Comparison of ENCODE assay signal across 8 mouse cellular contexts in genomic region chr4:10859911-10860581, GRCm38 (mm10). TPM values are rescaled to one million over a fixed set of nuclear protein-coding genes. Genes with fewer than 3 reads are reported as not detected.
DNase-seq lines count a peak whose midpoint lies in the region; ATAC-seq and TF ChIP-seq lines count a peak whose summit lies in the region.

No protein-coding gene starts in this region.

- H3K36me3 ChIP-seq in liver, embryonic 12.5 days, result no peaks in the 10 kb centered on the region
- H3K36me3 ChIP-seq in forebrain, embryonic 16.5 days (ENCODE audit: control insufficient read depth, insufficient read depth), result no peaks in the 10 kb centered on the region
- H3K36me3 ChIP-seq in thymus, adult 2 months (ENCODE audit: control insufficient read depth, insufficient read depth, low read length), result no peaks in the 10 kb centered on the region

- no peak for TF ChIP-seq CTCF in thymus, adult 2 months (IDR thresholded peaks at IDR 0.05; ENCODE audit: borderline replicate concordance, control insufficient read depth, extremely low read depth, insufficient read depth, low read length, poor library complexity)

- H3K9me3 ChIP-seq in liver, embryonic 12.5 days (replicated peaks), result no peaks in the 10 kb centered on the region
- H3K9me3 ChIP-seq in forebrain, embryonic 16.5 days (ENCODE audit: control insufficient read depth, low read length), result no peaks in the 10 kb centered on the region

- 39% methylated on average over 10 of the region's 12 CpGs for WGBS in liver, embryonic 12.5 days (ENCODE audit: insufficient replicate concordance)
- 38% methylated on average over 10 of the region's 12 CpGs for WGBS in forebrain, embryonic 16.5 days
- WGBS in thymus, adult 2 months, result 73% methylated on average over 10 of the region's 12 CpGs

- no peak for TF ChIP-seq POLR2A in thymus, adult 2 months (IDR thresholded peaks at IDR 0.05; ENCODE audit: control insufficient read depth, extremely low read depth, insufficient read depth, low read length, poor library complexity)

- peaks cover 3% of the 10 kb centered on the region; the same call in 1 of the 2 replicates for H3K4me1 ChIP-seq in liver, embryonic 12.5 days
- H3K4me1 ChIP-seq in forebrain, embryonic 16.5 days (replicated peaks; ENCODE audit: control insufficient read depth, insufficient read depth, low read length), result no peaks in the 10 kb centered on the region
- H3K4me1 ChIP-seq in thymus, adult 2 months (replicated peaks; ENCODE audit: control insufficient read depth, insufficient read depth, low read length), result no peaks in the 10 kb centered on the region

- peak overlapping the region; percentile 31 for H3K4me2 ChIP-seq in liver, embryonic 12.5 days
- H3K4me2 ChIP-seq in forebrain, embryonic 16.5 days (ENCODE audit: low read length), result peak overlapping the region; percentile 30

- DNase-seq in liver, result no peak
- peak; percentile 13 for DNase-seq in c-Kit-positive CD71-positive TER-119-positive erythroid progenitor cells, embryonic 14.5 days (ENCODE audit: low spot score)
- peak; percentile 25 to 44 for DNase-seq in left cerebral cortex, adult 9 months (ENCODE audit: low spot score in 2 of 2)
- DNase-seq in right cerebral cortex, postnatal 4 days, result peak; percentile 24
- no peak for DNase-seq in urinary bladder, postnatal 10 days (ENCODE audit: low spot score)
- DNase-seq in thymus, adult 2 months, result no peak

- no peak for ATAC-seq in liver, embryonic 12.5 days
- ATAC-seq in forebrain, embryonic 16.5 days, result peak; percentile 89

- no peaks in the 10 kb centered on the region for H3K27me3 ChIP-seq in liver, embryonic 12.5 days (replicated peaks)
- H3K27me3 ChIP-seq in forebrain, embryonic 16.5 days (replicated peaks; ENCODE audit: control insufficient read depth, insufficient read depth, low read length), result no peaks in the 10 kb centered on the region
- H3K27me3 ChIP-seq in thymus, adult 2 months (ENCODE audit: control insufficient read depth, insufficient read depth, low read length), result no peaks in the 10 kb centered on the region

- no peak overlapping the region for H3K9ac ChIP-seq in liver, embryonic 12.5 days
- no peak overlapping the region for H3K9ac ChIP-seq in forebrain, embryonic 16.5 days (replicated peaks; ENCODE audit: low read depth, low read length)

- H3K4me3 ChIP-seq in liver, embryonic 12.5 days, result no peak overlapping the region
- peak overlapping the region; percentile 27 for H3K4me3 ChIP-seq in forebrain, embryonic 16.5 days (replicated peaks; ENCODE audit: low read length)
- H3K4me3 ChIP-seq in thymus, adult 2 months (ENCODE audit: control insufficient read depth, insufficient read depth, low read length), result no peak overlapping the region

- H3K27ac ChIP-seq in liver, embryonic 12.5 days, result no peak overlapping the region
- H3K27ac ChIP-seq in forebrain, embryonic 16.5 days (ENCODE audit: low read length), result no peak overlapping the region
- H3K27ac ChIP-seq in thymus, adult 2 months (ENCODE audit: control insufficient read depth, insufficient read depth, low read length), result no peak overlapping the region

RNA-seq across cellular contexts. Expression of gene 2610301B20Rik, which starts 14.3 kb away (rescaled TPM):
- polyA plus RNA-seq in liver, embryonic 12.5 days (2016; fragmentation: Nextera tagmentation; extraction: Ambion mirVana), result 15.0 and 15.8 TPM in 2 replicates
- 45.7 and 47.6 TPM in 2 replicates for polyA plus RNA-seq in forebrain, embryonic 16.5 days (2015; fragmentation: Nextera tagmentation; extraction: Ambion mirVana)
- polyA plus RNA-seq in thymus, adult 2 months (2012; rRNA removed), result 4.2 and 5.9 TPM in 2 replicates

Comparison
In these comparisons a context has a peak if more than half of its experiments do, and no peak if none do; other contexts are left out.
1. DNase-seq: peak in c-Kit-positive CD71-positive TER-119-positive erythroid progenitor cells, embryonic 14.5 days (single experiment), left cerebral cortex, adult 9 months (2 of 2) and right cerebral cortex, postnatal 4 days (single experiment); none in liver (single experiment), urinary bladder, postnatal 10 days (single experiment) and thymus, adult 2 months (single experiment).